Comparison of ENCODE assay signal across 13 mouse cellular contexts in genomic region chr19:45516264-45516663, GRCm38 (mm10).
"Had no signal": no experiment of that assay in that cellular context is flagged by ENCODE, and none has a peak within 500 bp of the region (broad histone marks: within the 10 kb centered on the region; RNA-seq: fewer than 3 reads in every experiment).

No protein-coding gene starts in this region.

- DNase-seq: gastrocnemius, adult 2 months; gastrocnemius, postnatal 10 days; gastrocnemius, postnatal 25 days; heart, adult 18-20 months; heart, postnatal 10 days; heart, postnatal 4 days; kidney, adult 18-20 months; kidney, adult 8-10 months; kidney, postnatal 10 days; kidney, postnatal 25 days; kidney, postnatal 4 days; liver; liver, embryonic 13.5 days had no signal
